Mouse (Mus musculus) B cell, adult 2 months (primary cell): Measurements from ENCODE around the gene Slc36a2.

Source experiments
- DNase-seq, 2 experiments: peaks; one replicate each; pipeline ENCODE4 v3.0.0; 2022

Slc36a2 gene

DNA sequence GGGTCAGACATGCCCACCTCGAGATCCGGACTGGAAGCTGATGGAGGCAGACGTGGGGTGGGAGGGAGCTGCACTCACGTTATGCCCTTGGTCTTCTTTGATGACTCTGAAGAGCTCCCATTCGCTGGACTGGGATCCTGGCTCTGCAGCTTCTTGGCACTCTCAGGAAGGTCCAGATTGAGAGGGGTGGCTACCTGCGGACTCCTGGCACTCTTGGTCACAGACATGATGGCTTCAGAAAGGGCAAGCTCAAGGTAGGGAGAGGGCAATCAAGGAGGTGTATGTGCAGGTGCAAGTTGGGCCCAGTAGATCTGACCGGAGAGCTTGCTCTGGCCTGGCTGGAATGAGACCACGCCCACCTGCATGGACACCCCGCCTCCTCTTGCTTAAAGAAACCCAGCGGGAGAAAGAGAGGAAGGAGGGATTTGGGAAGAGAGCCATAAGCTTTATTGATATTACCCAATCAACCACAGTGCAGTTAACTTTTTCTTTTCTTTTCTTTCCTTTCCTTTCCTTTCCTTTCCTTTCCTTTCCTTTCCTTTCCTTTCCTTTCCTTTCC, at the start of gene Slc36a2:
Gene Slc36a2 (minus strand): TSS at position 345 of the 559 bp plus-strand sequence.
- DNase-seq = no peak

DNA sequence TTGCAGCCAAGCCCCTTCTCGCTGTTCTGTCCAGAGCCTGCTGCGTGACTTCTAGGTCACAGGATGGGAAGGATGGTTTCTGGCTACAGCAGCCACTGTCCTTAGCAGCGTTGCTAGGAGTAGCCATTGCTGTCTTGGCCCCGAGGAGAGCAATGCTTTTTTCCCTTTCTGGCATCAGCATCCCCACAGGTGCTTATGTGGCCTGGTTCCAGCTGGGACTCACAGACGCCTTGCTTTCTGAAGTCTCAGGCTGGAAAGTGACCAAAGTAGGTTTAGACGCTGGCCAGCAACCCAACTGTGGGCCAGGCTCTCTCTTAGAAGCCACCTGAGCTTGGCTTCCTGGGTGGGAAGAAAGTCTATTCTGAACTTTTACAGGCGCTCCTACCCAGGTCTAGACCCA, 49.4 kb upstream of the Slc36a2 start:
- DNase-seq = no peak

DNA sequence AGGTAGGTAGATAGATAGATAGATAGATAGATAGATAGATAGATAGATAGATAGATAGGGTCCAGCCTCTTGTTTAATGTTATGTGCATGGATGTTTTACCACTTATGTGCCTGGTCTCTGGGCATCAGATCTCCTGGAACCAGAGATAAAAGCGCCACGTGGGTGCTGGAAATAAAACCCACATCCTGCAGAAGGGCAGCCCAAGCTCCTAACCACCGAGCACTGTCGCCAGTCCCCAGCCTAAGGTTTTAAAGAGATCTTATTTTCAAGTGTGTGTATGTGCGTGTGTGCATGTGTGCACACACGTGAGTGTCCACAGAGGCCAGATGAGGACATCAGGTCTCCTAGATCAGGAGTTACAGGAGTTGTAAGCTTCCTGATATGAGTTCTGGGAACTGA, 46.2 kb upstream of the Slc36a2 start:
- DNase-seq = no peak

DNA sequence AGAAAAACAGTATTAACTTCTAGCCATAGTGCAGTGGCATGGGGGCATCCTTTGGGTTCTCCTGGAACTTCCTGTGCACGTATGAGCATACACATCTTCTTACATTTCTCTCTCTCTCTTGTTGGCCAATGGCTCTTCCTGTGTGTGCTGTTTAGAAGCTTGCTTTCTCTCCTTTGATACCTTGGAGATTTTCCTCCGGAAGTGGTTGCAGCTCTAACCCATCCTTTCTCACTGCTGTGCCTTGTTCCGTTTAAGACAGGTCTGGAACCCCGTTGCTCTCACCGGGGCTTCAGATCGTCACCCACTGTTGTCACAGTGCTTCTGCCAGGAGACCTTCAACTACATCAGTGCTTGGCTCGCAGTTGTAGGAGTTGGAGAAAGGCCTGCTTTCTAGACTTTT, 36.4 kb upstream of the Slc36a2 start:
- DNase-seq = no peak

DNA sequence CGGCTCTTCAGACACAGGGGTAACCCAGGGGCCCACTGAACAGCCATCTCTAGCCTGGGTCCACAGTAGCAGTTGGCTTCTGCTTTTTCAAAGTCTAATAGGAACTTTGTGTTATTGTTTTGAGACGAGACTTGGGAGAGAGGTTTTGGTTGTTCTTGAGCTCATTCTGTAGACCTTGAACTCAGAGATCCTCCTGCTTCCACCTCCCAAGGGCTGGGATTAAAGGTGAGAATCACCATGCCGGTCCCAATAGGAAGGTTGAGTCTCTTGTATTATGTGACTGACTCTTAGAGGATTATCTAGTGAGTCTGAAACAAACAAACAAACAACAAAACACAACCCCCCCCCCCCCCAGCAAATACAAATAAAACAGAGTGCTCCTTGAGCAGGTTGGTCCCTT, 33.6 kb upstream of the Slc36a2 start:
- no peak for DNase-seq

DNA sequence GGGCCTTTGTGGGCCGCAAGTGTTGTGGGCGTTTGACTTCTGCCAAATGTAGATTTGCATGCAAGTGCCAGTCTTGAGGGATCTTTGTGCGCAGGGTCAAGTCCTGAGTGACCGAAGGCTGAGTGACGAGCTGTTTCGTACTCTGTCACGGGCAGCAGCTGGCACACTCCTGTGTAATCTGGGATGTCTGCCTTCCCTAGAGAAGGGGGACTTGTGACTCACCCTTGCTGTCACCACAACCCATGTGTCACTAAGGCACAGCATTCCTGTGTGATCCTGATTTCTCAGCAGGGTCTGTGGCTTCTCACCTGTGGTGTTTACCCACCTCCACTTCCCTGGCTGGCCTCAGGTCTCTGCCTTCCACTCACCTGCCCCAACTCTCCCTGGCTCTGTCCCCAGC, 33.0 kb upstream of the Slc36a2 start:
- no peak for DNase-seq

DNA sequence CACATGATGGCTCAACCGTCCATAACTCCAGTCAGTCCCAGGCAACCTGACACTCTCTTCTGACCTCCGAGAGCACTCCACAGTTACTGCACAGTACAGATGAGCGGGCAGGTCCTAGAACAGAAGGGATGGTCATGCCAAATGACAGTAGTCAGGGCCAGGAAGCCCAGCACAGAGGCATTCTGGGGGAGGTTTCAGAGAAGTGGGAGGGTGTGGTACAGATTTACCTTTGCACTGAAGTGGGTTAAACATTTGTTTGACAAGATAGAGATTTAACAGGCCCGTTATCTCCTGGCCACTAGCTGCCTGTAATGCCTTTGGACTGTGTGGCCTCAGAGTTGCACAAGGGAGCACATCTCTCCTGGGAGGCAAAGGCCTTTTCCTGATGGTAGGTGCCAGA, 32.5 kb upstream of the Slc36a2 start:
- no peak for DNase-seq

DNA sequence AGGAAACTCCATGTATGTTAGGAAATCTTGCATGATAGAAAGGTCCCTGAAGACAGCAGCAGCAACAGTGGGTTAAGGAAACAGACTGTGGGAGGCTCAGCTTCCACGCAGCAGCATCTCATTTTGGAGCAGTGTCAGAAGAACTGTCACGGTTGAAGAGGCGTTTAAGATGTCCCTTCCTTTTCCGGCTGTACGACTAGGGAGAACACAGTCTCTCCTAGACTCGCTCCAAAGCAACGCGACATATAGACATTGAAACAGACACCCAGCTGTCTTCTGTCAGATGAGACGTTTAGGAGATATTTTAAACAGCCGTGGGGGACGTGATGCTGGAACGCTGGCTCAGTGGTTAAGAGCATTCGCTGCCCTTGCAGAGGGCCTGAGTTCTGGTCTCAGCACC, 32.0 kb upstream of the Slc36a2 start:
- no peak for DNase-seq

DNA sequence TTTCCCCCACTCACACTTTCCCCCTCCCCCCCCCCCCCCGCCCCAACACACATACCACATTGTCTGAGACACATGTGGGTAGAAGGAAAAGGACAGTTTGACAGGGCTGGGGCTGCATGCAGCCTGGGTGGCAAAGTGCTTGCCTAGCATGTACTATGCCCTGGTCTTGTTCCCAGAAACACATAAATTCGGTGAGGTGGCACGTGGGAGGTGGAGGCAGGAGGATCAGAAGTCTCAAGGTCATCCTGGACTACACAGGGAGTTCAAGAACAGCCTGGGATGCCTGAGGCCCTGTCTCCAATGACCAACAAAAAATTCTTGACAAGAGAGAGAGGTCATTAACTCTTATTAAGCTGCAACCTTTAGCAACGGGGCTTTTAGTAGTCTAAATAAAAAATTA, 31.2 kb upstream of the Slc36a2 start:
- DNase-seq = no peak

DNA sequence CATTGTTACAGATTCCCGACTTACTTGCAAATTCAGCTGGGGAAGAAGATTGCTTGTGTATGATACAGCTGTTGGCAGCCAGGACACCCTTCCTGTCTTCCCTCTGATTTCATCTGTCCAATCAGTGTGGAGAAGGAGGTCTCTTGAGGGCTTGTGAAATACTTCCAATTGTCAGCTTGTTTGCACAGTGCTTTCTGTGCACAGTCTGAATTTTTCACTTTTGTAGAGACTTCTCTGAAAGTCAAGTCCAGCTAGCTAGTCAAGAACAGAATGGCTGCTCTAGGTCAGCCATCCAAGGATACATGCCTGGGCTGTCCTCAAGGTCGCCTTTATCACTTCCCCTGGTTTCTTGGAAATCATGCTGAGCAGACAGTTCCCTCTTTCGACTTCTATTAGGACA, 30.1 kb upstream of the Slc36a2 start:
- DNase-seq = no peak

DNA sequence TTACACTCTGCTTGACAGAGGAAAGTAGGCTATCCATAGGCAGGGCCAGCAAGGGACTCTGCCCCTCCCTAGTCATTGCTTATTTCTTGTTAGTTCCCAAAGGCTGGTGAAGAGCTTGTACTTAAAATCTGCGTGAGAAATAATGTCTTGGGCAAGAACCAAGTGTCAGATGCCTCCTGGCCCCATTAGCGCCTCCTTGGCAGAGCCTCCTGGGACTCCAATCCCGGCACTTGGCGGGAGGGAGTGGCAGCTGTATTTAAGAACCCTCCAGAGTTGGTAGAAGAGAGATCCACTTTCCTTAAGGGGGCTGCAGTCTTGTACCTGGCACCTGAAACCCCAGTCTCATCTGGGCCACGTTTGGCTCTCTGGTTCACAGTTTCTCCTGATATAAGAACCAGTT, 29.3 kb upstream of the Slc36a2 start:
- DNase-seq = no peak

DNA sequence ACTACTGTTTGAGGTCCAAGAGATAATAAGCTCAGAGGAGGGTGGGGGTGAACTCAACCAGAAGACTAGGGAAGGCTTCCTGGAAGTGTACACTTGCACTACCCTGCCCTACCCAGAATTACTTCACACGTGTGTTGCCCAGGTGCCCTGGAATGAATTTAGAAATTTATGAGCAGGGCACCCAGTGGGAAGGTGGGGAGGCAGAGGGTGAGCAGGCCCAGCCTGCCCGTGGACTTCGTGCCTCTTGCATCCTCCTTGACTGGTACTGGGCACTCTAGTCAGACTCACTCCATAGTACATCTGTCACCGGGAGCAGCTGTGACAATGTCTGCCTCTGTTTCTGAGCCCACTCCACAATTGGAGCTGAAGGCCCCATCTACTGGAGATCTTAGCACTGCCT, 28.6 kb upstream of the Slc36a2 start:
- no peak for DNase-seq

DNA sequence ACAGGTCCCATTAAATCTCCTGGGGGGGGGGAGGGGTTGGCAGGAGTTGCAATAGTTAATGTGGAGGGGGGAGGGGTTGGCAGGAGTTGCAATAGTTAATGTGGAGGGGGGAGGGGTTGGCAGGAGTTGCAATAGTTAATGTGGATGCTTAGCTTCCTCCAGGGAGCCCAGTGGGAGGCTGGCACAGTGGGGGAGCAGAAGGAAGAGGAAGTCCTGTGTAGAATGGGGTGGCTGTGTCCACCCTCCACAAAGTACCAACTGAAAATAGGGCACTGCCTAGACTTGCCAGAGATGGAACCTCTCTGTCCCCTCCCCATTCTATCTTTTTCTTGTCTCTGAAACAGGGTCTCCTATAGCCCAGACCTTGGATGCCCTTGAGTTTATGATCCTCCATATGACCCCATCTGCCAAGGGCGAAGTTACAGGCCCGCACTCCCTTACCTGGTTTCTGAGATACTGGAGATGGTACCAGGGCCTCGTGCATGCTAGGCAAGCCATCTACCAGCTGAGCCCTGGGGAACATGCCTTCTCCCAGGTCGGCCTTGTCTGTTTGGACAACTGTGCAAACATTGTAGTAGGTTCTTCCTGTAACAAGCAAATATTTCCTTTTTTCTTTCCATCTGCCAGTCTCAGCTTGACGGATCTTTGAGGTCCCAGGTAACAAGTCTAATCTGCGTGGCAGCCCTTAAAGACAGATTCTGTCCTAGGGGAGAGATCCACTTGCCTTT, 24.9 kb upstream of the Slc36a2 start:
- DNase-seq = no peak

DNA sequence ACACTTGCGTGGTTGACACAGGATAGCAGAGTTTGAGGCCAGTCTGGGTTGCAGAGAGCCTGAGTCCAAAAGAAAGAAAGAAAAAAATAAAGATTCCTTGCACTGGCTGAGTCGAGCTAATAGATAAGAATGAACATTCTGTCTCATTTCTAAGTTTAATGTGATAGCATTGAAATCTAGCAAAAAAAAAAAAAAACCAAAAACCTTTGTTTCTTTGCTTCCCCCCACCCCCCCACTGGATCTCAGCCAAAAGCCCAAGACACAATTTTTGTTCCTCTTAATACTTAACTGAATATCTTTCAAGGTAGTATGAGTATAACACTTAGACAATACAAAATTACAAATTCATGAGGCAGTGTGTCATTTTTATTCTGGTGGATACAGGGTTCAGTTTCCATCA, 24.2 kb upstream of the Slc36a2 start:
- no peak for DNase-seq

DNA sequence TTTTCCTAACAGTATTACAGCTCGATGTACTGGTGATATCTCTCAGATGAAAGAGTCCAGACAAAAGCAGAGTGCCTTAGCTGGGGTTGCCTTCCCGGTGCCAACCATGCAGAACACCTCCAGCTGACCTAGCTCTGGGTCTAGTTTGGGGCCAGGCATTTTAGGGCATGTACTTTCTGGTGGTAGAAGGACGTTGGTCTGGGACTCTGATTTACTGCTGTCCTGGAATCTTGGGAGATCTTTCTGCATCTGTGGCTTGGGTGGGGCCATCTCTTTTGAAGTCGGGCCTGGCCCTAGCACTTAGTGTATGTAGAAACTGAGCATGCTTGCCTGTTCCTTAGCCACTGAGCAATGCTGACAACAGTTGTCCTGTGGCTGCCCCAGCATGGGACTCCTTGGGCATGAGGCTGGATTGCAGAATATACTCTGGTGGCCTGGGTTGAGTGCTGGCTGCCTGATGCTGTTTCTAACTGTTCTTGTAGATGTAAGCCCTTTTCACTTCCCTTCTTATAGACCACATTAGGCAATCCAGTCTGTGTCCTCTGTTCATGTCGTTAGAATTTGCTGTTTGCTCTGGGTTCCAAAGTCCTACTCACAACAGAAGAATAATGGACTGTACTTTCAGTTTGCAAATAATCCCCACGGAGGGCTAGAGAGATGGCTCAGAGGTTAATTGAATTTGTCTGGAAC, 23.3 kb upstream of the Slc36a2 start:
- DNase-seq = no peak

DNA sequence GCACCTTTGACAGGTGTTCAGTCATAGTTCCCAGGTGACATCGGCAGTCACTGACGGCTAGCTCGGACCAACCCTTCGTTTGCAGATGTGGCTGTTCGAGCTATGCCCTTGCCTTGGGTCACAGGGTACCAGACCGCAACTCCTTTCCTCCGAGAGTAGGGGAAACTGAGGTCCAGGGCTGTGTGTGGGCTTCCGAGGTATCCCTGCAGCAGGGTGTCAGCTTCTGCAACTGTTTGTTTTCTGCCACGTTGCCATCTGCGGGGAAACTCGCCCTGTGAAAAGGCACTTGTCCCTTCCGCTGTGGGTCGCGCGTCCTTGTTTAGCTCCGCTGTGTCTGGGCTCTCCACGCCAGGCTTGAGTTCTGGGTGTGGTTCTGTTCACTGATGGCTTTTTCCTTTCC, 19.7 kb upstream of the Slc36a2 start:
- DNase-seq = peak; percentile 40 to 42

DNA sequence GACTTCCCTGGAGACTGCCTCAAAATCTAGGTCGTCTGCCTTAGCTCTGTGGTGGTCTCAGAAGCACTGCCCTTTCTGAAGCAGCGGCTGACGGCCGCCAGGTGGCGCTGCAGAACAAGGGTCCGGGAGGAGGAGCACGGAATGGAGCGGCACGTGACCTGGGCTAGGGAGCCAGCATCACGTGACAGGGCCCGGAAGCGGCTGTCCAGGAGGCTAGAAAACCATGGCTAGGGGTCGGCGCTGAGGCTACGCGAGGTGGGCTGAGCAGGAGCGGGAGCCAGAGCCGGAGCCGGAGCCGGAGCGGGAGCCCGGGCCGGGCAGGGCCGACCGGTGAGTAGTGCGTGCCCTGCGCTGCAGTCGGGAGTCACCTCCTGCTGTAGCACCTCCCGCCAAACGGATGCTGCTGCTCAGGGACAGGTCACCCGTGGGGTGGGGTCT, 19.3 kb upstream of the Slc36a2 start, which contains the start of gene Slc36a1:
Gene Slc36a1 (plus strand): TSS at position 192 of the 438 bp plus-strand sequence.
- DNase-seq = peak; percentile 96

DNA sequence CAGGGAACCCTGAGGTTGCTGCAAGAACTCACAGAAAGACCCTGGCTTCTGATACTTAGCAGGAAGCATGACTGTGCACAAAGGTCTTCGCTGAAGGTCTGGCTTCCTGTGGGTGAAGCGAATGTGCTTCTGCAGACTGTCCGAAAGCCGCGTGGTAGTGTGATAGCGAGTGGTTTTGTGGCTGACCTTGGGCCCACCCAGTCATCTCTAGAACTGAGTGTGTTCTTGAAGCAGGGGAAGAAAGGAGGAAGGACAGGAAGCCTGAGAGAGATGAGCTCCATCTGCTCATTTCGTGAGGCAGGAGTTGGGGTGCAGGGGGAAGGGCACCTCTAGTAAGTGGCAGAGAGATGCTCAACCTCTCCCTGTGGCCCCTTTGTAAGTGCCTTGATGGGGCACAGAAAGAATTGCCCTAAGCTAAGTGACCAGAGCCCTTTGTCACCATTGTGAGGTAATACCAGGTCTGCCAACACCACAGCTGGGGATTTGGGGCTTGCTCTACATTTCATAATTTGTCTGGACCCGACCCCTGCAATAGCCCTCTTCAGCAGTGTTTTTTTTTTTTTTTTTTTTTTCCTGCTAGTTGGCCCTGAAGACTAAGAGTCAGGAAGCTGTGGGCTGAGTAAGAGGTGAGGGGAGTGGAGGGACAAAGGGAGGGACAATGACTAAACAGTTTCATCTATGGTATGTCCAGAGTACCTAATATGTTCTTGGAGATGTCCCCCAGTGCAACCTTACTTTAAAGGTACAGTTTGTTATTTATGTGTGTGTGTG, 13.0 kb upstream of the Slc36a2 start:
- no peak for DNase-seq

DNA sequence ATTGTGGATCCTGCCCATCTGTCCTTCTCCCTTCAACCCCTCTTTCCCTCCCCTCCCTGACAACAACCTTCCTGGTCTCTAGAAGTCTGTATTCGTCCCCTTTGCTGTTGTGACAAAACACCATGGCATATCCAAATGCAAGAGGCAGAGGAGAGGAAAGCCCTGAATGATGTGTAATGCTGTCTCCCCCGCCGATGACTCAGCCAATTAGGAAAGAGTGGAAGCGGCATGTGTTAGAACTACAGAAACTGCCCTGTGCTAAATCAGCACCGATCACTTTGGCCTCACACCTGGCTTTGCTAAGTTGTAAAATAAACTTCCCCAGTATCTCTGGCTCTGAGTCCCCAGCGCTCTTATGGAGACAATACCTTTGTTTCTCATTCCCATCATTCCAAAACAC, 12.2 kb upstream of the Slc36a2 start:
- DNase-seq = no peak

DNA sequence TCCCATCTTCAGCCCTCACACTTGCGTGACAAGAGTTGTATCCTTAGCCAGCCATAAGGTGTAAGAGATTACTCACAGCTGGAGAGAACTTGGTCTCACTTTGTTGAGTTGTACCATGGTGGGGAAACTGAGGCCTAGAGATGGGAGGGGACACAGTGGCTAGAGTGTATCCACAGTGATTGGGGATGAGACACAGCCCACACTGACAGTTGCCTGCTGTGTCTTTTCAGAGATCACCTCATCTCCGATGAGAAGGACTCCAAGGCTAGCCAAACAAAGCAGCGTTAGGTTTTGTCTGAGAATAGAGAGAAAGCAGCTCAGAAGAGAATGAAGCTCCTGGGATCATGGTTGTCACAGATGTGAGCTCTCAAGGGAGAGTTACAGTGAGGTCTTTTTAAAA, 5.3 kb upstream of the Slc36a2 start:
- DNase-seq = no peak

DNA sequence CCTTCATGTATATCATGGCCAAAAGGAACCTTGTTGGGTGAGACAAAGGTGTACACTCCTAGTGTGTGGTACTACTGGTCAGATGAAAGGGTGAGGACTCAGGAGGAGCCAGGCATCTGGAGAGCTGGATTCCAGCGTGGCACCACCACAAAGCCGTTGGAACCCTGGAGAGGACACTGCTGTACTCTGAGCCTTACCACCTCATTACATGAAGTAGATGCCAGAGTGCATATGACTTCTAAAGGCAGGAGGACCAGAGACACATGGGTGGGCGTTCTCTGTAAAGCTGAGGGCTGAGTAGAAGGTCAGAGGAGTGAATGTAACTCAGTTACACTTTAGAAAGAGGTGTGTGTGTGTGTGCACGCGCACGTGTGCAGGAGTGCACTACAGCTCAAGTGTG, 2.9 kb upstream of the Slc36a2 start:
- DNase-seq = no peak

DNA sequence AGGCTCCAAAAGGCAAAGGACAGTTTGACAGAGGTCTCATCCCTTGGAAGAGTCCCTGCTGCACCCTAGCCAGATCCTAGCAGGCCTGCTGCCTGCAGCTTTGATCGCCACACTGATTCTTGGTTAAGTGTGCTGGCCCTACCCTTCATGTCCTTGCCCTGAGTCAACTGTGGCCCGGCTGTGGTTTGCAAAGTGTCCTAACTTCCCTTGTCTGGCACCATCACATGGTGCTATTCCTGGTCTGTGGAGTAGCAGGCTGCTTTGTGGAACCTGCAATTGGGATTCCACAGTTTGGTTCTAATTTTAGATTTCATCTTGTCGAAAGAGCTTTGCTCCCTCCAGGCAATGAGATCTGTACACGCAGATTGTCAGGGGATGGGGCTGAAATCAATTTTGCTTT, 2.4 kb upstream of the Slc36a2 start:
- DNase-seq = no peak

DNA sequence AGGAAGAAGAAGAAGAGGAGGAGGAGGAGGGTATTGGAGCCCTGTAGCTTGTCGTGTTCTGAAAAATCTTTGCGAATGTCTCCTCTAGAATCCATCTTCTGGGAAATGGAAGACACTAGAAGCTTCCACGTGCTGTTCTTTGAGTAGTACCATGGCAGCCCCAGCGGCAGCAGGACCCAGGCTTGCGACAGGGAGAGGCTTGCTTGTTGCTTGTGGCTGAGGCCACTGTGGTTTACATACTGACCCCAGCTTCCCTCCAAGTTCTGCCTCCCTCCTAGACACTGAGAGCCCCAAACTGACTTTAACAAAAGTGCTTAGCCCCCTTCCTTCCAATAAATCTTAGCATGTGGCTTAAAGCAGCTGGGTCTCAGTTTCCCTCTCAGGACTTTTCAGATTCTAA, 631 bp downstream of the Slc36a2 start:
- no peak for DNase-seq

DNA sequence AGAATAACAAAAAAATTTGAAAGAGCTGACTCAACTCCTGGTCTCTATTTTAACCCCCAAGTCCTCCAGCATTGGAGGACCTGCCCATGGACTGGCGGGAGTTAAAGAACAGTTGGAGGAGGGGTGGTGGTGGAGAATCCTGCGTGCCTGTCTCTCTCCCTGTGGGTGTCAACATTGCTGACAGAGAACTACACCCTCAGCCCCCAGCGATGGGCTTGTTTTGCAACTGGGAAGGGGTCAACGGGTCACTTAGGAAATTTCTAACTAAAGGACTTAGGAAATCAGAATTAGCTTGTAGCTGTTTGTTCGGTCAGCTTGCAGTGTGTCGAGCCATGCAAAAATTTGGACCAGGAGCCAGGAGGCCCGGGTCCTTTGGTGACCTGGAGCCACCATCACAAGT, 1.8 kb downstream of the Slc36a2 start:
- DNase-seq = no peak
